Mouse (Mus musculus) left cerebral cortex, postnatal 25 days (tissue): Measurements from ENCODE around the gene Hrk. TPM values are rescaled to one million over a fixed set of nuclear protein-coding genes. Genes with fewer than 3 reads are reported as not detected.

Experiments used
- DNase-seq, 2 experiments: peaks; one replicate each; pipeline ENCODE4 v3.0.0; 2022; ENCODE audit warnings: low spot score in 2 of 2, mixed read lengths in 1 of 2
- intact Hi-C: fragments of 180-260 bp; cut with DNase I; formaldehyde crosslinking; loops from one replicate; pipeline ENCODE4 v1.15.1; 2025
- total RNA-seq, 2 experiments: library from RNA; stranded (reverse); gene quantifications; 2 replicates each; pipeline ENCODE4 v1.2.3; 2021

Gene Hrk
- total RNA-seq, 2 experiments from 2014 or later: 31.8 to 36.9 TPM

DNA sequence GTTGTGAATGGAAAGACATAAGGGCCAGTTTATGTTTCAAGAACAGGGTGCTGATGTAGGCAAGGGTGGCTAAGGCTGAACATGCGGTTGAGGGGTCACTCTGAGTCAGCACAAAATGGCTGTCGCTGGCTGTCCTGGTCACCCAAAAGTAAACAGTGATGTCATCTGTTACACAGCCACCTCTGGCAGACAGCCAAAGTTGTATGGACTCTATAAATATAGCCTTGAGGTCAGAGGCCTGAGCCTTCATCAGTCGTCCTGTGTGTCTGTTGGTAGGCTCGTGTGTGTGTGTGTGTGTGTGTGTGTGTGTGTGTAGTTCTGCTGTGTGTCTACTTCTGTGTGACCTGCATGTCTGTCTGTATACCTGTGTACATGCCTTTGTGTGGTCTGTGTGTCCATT, 7.5 kb upstream of the Hrk start:
- intact Hi-C loops: no loop called here
- no peak for DNase-seq

DNA sequence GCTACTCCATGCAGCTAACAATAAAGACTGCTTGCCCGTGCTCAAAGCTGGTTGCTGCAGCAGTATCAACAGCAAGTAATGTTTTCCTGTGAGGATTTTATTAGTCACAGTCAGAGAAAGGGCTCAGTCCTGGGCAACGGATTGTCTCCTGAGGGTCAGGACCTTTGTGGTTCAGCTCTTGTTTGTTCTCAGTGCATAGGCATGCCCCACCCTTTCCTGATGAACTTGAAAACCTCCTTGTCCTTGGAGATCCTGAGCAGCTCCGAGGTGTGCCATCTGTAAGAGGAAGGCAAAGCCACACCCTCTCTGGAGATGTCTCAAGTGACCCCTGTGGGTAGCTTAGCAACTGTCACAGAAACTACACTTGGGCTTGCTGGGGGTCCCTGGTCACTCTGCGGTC, 3.8 kb upstream of the Hrk start:
- DNase-seq: no peak
- intact Hi-C loops: no loop called here

DNA sequence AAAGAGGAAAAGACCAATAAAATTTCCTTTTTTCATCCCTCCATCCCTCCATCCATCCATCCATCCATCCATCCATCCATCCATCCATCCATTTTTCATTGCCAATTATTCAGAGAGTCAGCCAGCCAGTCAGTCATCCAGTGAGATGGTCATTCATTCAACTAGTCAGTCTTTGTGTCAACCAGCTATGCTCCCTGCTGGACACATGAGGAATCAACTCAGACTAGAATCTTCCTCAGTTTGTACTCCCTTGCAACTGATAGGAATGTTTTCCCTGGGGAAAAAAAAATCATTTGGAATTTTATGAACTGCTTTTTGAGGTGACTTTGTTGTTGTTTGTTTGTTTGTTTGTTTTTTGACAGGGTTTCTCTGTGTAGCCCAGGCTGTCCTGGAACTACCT, 1.0 kb downstream of the Hrk start:
- intact Hi-C loops: no loop called here
- DNase-seq: no peak

DNA sequence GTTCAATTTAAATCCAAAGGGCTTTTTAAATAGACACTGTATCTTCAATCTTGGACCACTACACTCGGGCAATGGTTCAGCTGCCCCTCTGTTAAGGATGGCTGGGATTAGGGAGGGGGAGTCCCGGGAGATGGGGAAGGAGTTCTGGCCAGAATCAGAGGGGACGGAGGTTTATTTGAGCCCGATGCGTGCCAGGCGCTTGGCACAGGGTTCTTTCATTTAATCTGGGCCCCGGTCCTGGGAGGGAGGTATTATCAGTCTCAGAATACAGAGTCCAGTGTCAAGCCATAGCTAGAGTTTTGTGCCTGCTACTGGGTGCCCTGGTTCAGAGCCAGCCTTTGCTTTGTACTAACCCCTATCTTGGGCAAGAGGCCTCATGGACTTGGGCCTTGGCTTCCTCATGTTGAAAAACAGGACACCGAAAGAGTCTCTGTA, 3.1 kb downstream of the Hrk start:
- intact Hi-C loops: no loop called here

DNA sequence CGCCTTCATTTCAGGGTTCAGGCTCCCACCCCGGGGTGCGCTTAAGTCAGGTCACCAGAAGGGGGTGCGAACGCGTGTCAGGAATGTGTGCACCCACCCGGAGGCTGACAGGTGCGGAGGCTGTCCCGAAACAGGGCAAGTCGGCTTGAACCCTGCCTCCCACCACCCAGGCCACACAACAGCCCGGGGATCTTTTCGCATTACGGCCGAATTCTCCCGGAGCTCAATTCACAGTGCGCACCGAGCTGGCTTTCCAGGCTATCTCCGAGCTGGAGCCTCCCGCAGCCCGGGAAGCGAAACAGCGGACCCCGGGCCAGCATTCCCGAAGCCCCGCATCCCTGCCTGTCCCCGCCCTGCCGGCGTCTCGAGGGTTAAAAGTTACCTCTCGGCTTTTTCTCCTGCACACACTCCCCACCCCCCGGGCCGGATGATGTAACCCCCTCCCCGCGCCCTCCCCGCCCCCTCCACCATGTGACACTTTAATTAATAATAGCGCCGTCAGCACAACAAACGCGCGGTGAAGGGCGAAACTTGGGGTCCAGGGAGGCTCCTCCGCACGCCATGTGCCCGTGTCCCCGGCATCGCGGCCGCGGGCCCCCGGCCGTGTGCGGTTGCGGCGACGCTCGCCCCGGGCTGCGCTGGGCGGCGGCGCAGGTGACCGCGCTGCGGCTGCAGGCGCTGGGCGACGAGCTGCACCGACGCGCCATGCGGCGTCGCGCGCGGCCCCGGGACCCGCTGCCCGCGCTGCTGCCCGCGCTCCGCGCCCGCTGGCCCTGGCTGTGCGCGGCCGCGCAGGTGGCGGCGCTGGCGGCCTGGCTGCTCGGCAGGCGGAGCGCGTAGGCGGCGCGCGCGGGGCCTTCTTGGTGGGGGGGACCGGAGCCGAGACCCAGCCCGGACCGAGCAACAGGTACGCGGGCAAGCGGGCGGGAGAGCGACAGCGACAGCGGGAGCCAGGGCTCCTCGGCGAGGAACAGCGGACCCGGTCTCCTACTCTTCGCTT, 5.1 kb downstream of the Hrk start:
- intact Hi-C loops: loop anchor here (10.0 kb wide), 1 partner anchor 1515 kb away; no protein-coding TSS in a partner anchor
- DNase-seq: peak in 1 of 2 experiments; percentile 42

More for the DNA sequence above, 3.1 kb downstream of the Hrk start:
- DNase-seq: peak in 1 of 2 experiments; percentile 56

DNA sequence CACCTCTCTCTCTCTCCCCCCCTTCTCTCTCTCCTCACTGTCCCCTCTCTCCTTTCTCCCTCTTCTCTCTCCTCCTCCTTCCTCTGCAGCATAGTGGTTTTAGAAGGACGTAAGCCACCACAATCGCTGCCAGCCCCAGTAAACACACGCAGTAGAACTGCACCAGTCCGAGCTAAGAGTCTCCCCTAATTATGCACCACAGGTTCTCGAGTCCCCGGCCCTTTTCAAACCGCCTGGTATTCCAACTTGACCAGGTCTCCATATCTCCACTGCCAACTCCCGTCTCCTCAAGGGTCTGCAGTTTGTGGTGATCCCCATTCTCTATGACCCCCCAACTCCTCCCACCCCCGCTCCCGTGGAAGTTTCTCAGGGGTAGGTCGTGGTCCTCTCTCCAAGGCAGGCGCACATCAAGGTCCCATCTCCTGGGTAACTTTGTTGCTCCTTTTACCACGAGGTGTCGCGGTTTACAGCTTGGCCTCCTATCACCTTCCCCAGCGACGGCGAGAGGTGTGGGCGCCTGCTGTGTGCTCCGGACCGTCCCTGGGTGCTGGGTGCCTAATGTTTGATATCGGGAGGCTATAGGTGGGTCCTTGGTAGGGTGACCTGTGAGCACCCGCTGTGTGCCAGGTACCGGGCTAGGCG, 6.6 kb downstream of the Hrk start:
- intact Hi-C loops: loop anchor here (1.0 to 10.0 kb wide), 2 partner anchors 58 to 1514 kb away; no protein-coding TSS in a partner anchor
- DNase-seq: no peak

DNA sequence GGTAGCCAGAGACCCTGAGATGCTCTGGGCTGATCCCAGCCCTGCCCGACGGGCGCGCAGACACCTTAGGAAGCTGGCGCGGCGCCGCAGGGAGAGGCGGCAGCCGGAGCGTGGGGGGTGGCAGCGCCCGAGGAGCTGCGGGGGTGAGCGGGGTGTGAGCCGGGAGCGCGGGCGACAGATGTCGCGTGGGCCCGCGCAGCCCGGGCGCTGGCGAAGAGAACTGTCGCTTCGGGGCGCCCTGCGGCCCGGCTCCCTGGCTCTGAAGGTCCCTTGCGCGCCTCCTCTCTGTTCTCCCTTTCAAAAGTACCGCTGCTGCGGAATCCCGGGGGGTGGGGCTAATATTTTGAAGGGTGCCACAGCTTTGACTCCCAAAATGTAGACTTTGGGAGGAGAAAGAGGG, 7.2 kb downstream of the Hrk start:
- intact Hi-C loops: loop anchor here (1.0 to 10.0 kb wide), 3 partner anchors 58 to 1513 kb away; partner anchors contain the start of genes 2410131K14Rik and Rnft2
- peak; percentile 65 to 69 for DNase-seq

DNA sequence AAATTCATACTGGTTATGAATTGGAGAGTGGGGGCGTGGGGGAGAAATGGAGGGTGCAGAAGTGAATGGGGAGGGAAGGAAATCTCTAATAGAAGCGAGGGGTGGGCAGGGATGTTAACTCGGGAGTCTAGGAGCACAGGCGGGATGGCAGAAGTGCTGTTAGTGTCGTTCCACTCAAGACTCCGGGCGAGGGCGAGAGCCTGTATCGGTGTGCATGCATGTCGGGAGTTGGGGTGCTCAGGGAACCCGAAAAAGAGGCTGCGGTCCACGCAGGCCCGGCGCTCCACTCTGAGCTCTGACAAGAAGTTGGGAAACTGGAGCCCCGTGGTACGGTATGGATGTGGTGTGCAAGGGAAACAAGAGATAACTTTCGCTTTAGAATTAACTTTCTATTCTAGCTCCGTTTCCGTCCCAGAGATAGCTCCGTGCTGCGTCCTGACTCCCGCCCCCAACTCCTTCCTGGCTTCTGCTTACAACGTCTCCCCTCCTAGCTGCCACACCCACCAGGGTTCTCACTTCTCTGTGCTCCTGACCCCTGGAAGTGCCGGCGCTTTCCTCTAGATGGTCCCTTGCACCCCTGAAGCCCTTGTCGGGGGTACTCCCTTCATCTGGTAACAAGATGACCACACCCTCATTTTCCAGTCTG, 7.8 kb downstream of the Hrk start:
- intact Hi-C loops: loop anchor here (2.0 to 10.0 kb wide), 2 partner anchors 73 to 1513 kb away; partner anchors contain the start of genes 2410131K14Rik and Rnft2
- peak in 1 of 2 experiments; percentile 40 for DNase-seq

DNA sequence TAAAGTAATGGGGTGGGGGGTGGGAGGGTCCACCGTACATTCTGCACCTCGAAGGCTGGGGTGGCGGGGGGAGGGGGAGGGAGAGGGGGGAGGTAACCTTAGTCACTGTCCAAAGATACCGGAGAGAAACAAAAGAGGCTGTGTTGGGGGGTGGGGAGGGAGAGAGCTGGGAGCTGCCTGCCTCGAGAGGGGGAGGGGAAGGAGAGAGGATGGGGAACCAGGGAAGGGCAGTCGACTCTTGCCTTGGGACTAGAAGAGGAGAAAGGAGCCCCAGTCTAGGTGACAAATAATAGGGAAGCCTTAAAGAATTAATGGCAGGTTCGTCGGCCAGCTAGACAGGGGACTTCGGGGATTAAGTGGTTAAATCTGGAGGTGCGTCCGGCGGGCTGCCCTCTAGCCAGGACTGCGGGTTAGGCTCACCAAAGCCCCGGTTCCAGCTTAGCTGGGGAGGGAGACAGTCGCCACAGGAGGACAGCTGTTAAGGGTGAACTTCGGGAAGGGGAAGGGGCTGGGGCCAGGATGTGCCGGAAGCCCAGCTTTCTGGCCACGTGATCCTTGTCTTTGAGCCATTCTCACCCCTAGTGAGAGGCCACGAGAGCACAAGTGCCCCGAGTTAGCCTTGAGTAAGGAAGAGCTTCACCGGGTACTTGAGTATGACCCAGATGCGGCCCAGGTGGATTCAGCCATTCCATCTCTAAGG, 10.0 kb downstream of the Hrk start:
- DNase-seq: no peak
- intact Hi-C loops: loop anchor here (10.0 kb wide), 1 partner anchor 1510 kb away; no protein-coding TSS in a partner anchor

DNA sequence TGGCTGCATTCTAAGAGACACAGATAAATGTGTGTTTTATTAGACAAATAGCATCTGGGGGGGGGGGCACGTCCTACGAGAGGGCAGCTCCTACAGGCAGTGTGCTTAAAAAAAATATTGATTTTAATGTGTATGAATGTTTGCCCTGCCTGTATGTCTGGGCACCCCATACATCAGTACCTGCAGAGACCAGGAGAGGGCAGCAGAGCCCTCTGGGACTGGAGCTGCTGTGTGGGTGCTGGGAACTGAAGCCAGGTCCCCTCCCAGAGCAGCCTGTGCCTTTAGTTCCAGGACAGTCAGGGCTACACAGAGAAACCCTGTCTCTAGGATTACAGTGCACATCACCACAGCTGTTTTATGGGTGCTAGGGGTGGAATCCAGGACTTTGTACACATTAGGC, 10.7 kb downstream of the Hrk start:
- no peak for DNase-seq
- intact Hi-C loops: loop anchor here (10.0 kb wide), 1 partner anchor 1510 kb away; no protein-coding TSS in a partner anchor

DNA sequence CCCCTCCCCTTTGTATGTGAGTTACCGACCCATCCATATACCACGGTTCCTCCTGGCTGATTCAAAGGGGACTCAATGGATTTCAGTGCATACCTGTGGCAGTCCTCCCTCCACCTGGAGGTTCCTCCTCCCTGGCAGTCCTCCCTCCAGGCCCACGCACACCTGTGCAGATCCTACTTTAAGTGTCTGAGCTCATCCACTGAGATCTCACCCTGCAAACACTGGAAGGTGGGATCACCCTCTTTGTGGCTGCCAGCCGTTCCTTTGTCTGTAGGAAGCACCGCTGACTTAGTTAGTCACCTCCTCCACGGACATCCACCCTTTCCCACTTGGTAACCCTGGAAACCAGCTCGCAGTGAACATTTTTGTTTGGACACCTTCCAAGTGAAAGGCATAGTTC, 13.2 kb downstream of the Hrk start:
- intact Hi-C loops: loop anchor here (10.0 kb wide), 1 partner anchor 1507 kb away; no protein-coding TSS in a partner anchor
- DNase-seq: peak in 1 of 2 experiments; percentile 33

DNA sequence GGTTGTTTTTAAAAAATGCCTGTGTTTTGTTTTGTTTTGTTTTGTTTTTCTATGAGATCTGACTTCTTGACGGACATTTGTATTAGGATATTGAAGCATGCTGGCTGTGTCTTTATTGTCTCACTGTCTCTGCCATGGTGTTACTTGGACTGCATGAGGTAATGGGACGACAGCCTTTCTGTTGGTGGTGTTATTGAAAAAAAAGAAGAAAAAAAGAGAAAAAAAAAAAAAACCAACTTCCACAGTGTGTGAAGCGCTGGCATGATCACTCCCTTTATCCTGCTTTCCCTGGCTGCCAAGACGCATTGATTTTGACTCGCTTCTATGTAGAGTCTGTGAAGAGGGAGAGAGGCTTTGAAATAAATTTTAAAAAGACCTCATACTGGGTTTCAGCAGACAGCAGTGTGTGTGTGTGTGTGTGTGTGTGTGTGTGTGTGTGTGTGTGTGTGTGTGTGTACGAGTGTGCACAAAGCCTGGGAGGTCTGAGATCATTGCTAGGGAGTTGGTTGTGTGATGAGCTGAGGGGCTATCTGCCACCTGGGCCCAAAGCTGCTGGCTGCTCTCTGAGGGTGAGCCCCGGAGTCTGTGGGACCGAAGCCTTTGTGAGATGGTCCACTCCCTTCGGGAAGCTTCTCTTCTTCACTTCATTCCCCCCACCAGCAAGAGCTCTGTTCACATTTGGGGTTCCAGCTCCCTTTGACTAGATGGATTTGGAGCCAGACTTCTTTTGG, 22.6 kb downstream of the Hrk start:
- no peak for DNase-seq
- intact Hi-C loops: no loop called here

DNA sequence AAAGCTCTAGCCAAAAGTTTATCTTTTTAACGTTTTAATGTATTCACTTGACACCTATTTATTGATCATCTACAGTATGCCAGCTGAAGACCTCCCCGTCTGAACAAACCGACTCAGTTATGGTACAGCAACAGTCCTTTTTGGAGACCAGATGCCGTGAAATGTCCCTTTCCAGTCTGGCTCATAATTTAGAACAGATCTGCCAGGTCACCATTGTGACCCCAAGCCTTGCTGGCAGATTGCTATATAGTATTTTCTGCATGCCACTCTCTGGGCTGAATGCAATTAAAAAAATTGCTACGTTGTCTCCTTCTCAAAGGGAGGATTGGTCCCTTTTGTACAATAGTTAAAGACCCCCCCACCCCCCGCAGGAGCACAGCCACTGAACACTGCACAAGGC, 23.9 kb downstream of the Hrk start:
- intact Hi-C loops: no loop called here
- DNase-seq: no peak

DNA sequence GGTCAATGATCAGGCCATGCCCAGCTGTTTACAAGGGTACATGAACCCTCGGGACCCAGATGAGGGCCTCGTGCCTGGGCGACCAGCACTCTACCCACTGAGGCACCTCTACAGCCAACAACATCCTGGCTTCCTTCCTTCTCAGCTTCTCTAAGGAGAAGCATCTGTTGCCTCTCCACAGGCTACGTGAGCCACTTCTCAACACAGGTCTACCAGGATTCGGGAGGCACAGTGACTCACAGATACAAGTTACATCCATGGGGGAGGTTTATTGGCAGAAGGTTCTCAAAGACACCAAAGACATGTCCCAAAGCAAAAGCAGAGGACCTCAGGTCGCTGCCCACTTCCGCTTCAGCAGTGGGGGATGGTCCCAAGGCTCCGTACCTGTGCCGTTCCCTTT, 26.0 kb downstream of the Hrk start:
- intact Hi-C loops: no loop called here
- DNase-seq: peak in 1 of 2 experiments; percentile 55

DNA sequence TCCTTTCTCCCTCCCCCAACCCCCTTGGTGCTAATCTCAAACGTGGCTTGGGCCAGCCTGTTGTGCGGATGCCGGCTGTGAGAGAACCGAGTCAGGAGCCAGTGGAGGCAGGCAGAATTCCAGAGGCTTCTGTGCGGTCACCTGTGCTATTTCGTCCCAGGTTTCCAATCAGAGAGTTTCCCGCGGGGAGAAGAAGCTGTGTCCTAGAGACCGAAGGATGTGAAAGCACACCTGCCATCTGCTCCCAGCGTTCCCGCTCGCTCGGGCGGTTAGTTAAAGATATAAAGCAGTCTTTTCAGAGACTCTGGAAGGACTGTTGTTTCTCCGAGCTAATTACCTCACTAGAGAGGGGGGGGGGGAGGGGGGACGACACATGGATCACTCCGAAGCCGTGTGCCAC, 27.8 kb downstream of the Hrk start:
- intact Hi-C loops: no loop called here
- no peak for DNase-seq

DNA sequence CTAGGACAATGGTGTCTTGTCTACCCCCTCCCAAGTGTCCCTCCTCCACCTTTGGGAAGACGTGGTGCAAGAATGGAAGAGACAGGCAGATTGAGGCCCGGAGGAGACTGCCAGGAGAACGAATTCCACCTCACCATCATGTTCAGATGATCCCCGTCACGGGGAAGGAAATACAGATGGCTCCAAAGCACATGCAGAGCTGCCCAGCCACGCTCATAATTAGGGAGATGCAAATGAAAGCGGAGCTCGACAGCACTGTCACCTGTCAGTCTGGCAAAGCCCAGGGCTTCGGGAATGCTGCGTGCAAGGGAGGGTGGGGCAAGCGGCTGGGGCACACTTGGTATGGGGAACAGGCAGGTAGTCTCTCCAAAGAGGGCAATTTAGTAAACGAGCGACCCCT, 33.0 kb downstream of the Hrk start:
- DNase-seq: no peak
- intact Hi-C loops: no loop called here

DNA sequence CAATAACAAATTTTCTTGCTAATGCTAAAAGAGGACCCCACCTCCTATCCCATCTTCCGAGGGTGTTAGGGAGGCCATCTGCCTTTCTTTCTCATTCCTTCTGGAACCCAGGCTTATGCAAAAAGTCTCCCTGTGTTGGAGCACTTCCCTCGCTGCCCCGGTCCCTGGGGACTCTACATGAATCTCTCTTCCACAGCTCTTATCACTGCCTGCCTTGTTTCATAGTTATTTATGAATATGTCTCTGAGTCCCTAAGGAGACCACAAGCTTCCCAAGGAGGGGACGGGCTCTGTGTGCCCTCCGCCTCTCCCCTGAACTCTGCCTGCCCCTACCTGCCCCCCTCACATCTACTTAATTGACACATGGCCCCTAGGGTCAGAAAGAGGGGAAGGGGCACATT, 35.2 kb downstream of the Hrk start:
- DNase-seq: no peak
- intact Hi-C loops: no loop called here

DNA sequence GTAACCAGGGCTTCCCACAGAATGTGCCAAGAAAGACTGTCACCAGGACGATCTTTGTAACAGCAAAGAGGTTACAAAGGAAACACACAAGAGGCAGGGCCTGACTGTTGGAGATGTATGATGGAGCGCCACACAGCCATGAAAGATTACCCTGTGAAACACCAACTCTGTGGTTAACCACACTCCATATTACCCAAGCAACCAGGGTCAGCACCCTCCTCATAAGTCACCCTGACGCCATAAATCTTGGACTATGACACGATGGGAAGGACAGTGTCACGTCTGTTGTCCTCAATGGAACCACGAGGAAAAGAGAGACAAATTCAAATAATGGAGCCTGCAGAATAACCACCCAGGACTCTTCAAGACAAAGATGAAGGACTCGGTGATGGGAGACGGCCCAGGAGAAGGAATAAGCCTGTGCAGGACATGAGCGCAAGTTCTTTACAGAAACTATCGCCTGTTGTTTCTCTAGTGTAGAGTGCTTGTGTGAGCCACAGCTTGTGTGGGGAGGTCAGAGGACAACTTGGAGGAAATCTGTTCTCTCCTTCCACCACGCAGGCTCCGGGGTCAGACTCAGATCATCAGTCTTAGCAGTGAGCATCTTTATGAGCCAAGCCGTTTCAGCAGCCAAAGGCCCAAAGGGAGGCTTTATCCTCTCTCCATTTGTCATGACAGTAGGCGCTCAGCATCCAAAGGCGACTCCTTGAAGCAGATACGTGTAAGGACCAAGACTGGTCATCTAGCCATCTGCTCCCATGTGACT, 40.4 kb downstream of the Hrk start:
- intact Hi-C loops: no loop called here
- no peak for DNase-seq
